Mouse (Mus musculus) stomach, embryonic 16.5 days (tissue): ENCODE data around the gene Hs3st6. TPM values are rescaled to one million over a fixed set of nuclear protein-coding genes. Genes with fewer than 3 reads are reported as not detected.

Source experiments
- ATAC-seq: fragments of 200-750 bp; cut with Nextera tagmentation; 2 replicates; pipeline ENCODE4 v1.8.0; 2017; ENCODE audit warnings: moderate number of reproducible peaks, moderate TSS enrichment; ENCODE audit not compliant: insufficient read depth, low FRiP score
- H3K27ac ChIP-seq: fragments of 300-500 bp; sonication (generic); 2 replicates; pipeline ENCODE4 v1.5.1; 2014; ENCODE audit warnings: low read length
- H3K27me3 ChIP-seq: fragments of 300-500 bp; sonication (generic); 2 replicates; pipeline ENCODE4 v1.6.1; 2014; ENCODE audit warnings: low read length, control low read depth, mixed read lengths; ENCODE audit not compliant: control insufficient read depth, insufficient read depth
- H3K36me3 ChIP-seq: fragments of 300-500 bp; sonication (generic); 2 replicates; pipeline ENCODE4 v1.6.1; 2014; ENCODE audit warnings: low read length; ENCODE audit not compliant: control insufficient read depth, insufficient read depth
- H3K4me1 ChIP-seq: fragments of 300-500 bp; sonication (generic); 2 replicates; pipeline ENCODE4 v1.6.1; 2014; ENCODE audit warnings: low read length, control low read depth, mixed read lengths; ENCODE audit not compliant: control insufficient read depth, insufficient read depth
- H3K4me2 ChIP-seq: fragments of 300-500 bp; sonication (generic); 2 replicates; pipeline ENCODE4 v1.6.1; 2014; ENCODE audit warnings: low read depth, low read length, mixed read lengths
- H3K4me3 ChIP-seq: fragments of 300-500 bp; sonication (generic); replicated peaks from 2 replicates; pipeline ENCODE4 v1.5.1; 2014; ENCODE audit warnings: mild to moderate bottlenecking, low read length
- H3K9ac ChIP-seq: fragments of 300-500 bp; sonication (generic); 2 replicates; pipeline ENCODE4 v1.6.1; 2014; ENCODE audit warnings: low read length
- H3K9me3 ChIP-seq: fragments of 300-500 bp; sonication (generic); replicated peaks from 2 replicates; pipeline ENCODE4 v1.6.1; 2016; ENCODE audit warnings: low read length, control low read depth; ENCODE audit not compliant: control insufficient read depth
- WGBS: fragments of 180-500 bp; shearing (Covaris S2); extraction: QIAGEN DNeasy Blood & Tissue Kit; methylation state at CpG from one replicate; pipeline ENCODE4 v1.1.7; 2014; 5-methylcytosine and 5-hydroxymethylcytosine counted together
- polyA plus RNA-seq: library from polyadenylated mRNA; unstranded; fragments of >200 nt; fragmentation: Nextera tagmentation; extraction: Ambion mirVana; gene quantifications from 2 replicates; pipeline ENCODE4 v1.2.1, GENCODE M21; 2015

Gene Hs3st6
- polyA plus RNA-seq, 1 experiment from 2014 or later: 0.81 TPM

GRCm38 (mm10) chr17:24773241-24773640 lies 20.5 kb downstream of the Hs3st6 start:
- no peak overlapping the region for H3K4me3 ChIP-seq
- no peaks in the 10 kb centered on the region for H3K27me3 ChIP-seq
- H3K36me3 ChIP-seq: no peaks in the 10 kb centered on the region
- H3K27ac ChIP-seq: no peak overlapping the region
- H3K9me3 ChIP-seq: peaks cover 5% of the 10 kb centered on the region; the same call in 1 of the 2 replicates
- no peak overlapping the region for H3K4me2 ChIP-seq
- H3K9ac ChIP-seq: no peak overlapping the region
- H3K4me1 ChIP-seq: peaks cover 4% of the 10 kb centered on the region; the same call in 1 of the 2 replicates
- 75% methylated on average over 5 of the region's 5 CpGs for WGBS
- no peak for ATAC-seq

GRCm38 (mm10) chr17:24775173-24775572 lies 22.4 kb downstream of the Hs3st6 start:
- WGBS: 57% methylated on average over 8 of the region's 8 CpGs
- no peak for ATAC-seq
- H3K4me1 ChIP-seq: no peaks in the 10 kb centered on the region
- no peak overlapping the region for H3K4me2 ChIP-seq
- H3K9me3 ChIP-seq: peaks cover 5% of the 10 kb centered on the region; the same call in 1 of the 2 replicates
- no peak overlapping the region for H3K9ac ChIP-seq
- no peaks in the 10 kb centered on the region for H3K36me3 ChIP-seq
- H3K27me3 ChIP-seq: no peaks in the 10 kb centered on the region
- no peak overlapping the region for H3K4me3 ChIP-seq
- H3K27ac ChIP-seq: peak overlapping the region; percentile 37; the same call in 1 of the 2 replicates

- Histone ChIP-seq H3K9me3 (peaks cover 5% of the 10 kb centered on the region; the same call in 1 of the 2 replicates), H3K4me3 (no peak overlapping the region)
Measured at GRCm38 (mm10) chr17:24777073-24777472, 24.3 kb downstream of the Hs3st6 start.

GRCm38 (mm10) chr17:24780821-24781220 lies 28.0 kb downstream of the Hs3st6 start:
- WGBS: 90% methylated on average over 2 of the region's 2 CpGs
- Histone ChIP-seq H3K36me3 (no peaks in the 10 kb centered on the region), H3K4me2 (no peak overlapping the region), H3K9me3 (no peaks in the 10 kb centered on the region), H3K4me3 (no peak overlapping the region), H3K27me3 (no peaks in the 10 kb centered on the region), H3K27ac (no peak overlapping the region), H3K4me1 (no peaks in the 10 kb centered on the region), H3K9ac (no peak overlapping the region)
- no peak for ATAC-seq

More at GRCm38 (mm10) chr17:24777073-24777472, 24.3 kb downstream of the Hs3st6 start:
- ATAC-seq: no peak
- no peak overlapping the region for H3K4me2 ChIP-seq
- no peaks in the 10 kb centered on the region for H3K27me3 ChIP-seq
- H3K27ac ChIP-seq: no peak overlapping the region
- no peaks in the 10 kb centered on the region for H3K36me3 ChIP-seq
- H3K4me1 ChIP-seq: no peaks in the 10 kb centered on the region
- no peak overlapping the region for H3K9ac ChIP-seq
- 63% methylated on average over 2 of the region's 2 CpGs for WGBS

GRCm38 (mm10) chr17:24792190-24792589 lies 39.4 kb downstream of the Hs3st6 start:
- no peaks in the 10 kb centered on the region for H3K4me1 ChIP-seq
- H3K27ac ChIP-seq: no peak overlapping the region
- 43% methylated on average over 8 of the region's 8 CpGs for WGBS

GRCm38 (mm10) chr17:24794791-24795190 lies 42.0 kb downstream of the Hs3st6 start:
- Histone ChIP-seq H3K4me3 (no peak overlapping the region), H3K27me3 (no peaks in the 10 kb centered on the region), H3K27ac (no peak overlapping the region), H3K4me1 (no peaks in the 10 kb centered on the region), H3K9ac (no peak overlapping the region), H3K9me3 (no peaks in the 10 kb centered on the region), H3K4me2 (no peak overlapping the region), H3K36me3 (no peaks in the 10 kb centered on the region)
- 75% methylated on average over 12 of the region's 12 CpGs for WGBS
- ATAC-seq: no peak

More at GRCm38 (mm10) chr17:24792190-24792589, 39.4 kb downstream of the Hs3st6 start:
- no peak for ATAC-seq
- Histone ChIP-seq H3K4me3 (no peak overlapping the region), H3K9me3 (no peaks in the 10 kb centered on the region), H3K36me3 (no peaks in the 10 kb centered on the region), H3K27me3 (no peaks in the 10 kb centered on the region), H3K9ac (no peak overlapping the region), H3K4me2 (no peak overlapping the region)

GRCm38 (mm10) chr17:24796969-24797368 lies 44.2 kb downstream of the Hs3st6 start:
- no peaks in the 10 kb centered on the region for H3K4me1 ChIP-seq
- H3K27ac ChIP-seq: no peak overlapping the region
- H3K9me3 ChIP-seq: no peaks in the 10 kb centered on the region
- H3K27me3 ChIP-seq: no peaks in the 10 kb centered on the region
- WGBS: 59% methylated on average over 3 of the region's 3 CpGs
- ATAC-seq: no peak
- no peak overlapping the region for H3K4me2 ChIP-seq
- no peak overlapping the region for H3K4me3 ChIP-seq
- no peaks in the 10 kb centered on the region for H3K36me3 ChIP-seq
- no peak overlapping the region for H3K9ac ChIP-seq

- Histone ChIP-seq H3K4me2 (no peak overlapping the region), H3K27ac (no peak overlapping the region), H3K4me1 (no peaks in the 10 kb centered on the region), H3K9me3 (no peaks in the 10 kb centered on the region), H3K27me3 (no peaks in the 10 kb centered on the region), H3K9ac (no peak overlapping the region), H3K4me3 (no peak overlapping the region), H3K36me3 (no peaks in the 10 kb centered on the region)
- no peak for ATAC-seq
- 55% methylated on average over 9 of the region's 9 CpGs for WGBS
Measured at GRCm38 (mm10) chr17:24798229-24798628, 45.4 kb downstream of the Hs3st6 start.

- no peaks in the 10 kb centered on the region for H3K9me3 ChIP-seq
- H3K27me3 ChIP-seq: no peaks in the 10 kb centered on the region
- no peak overlapping the region for H3K27ac ChIP-seq
- 89% methylated on average over 4 of the region's 4 CpGs for WGBS
- no peak overlapping the region for H3K4me2 ChIP-seq
- ATAC-seq: no peak
- no peak overlapping the region for H3K4me3 ChIP-seq
- peaks cover under 1% of the 10 kb centered on the region; the same call in 1 of the 2 replicates for H3K4me1 ChIP-seq
- no peak overlapping the region for H3K9ac ChIP-seq
- H3K36me3 ChIP-seq: no peaks in the 10 kb centered on the region
Measured at GRCm38 (mm10) chr17:24799476-24799875, 46.7 kb downstream of the Hs3st6 start.
